Mouse (Mus musculus): ENCODE measurements around the gene Slc36a2. TPM values are rescaled to one million over a fixed set of nuclear protein-coding genes. Genes with fewer than 3 reads are reported as not detected.

The Slc36a2 gene
- total and polyA plus RNA-seq, 3 experiments = 0.04 to 0.17 TPM; not detected in 1

- Histone ChIP-seq H3K36me3 (replicated peaks in 1 of 2; ENCODE audit: control insufficient read depth in 1 of 2, insufficient read depth in 1 of 2, low read length in 1 of 2) (no peaks in the 10 kb centered on the region), H3K4me3 (replicated peaks in 1 of 3; ENCODE audit: low read depth in 2 of 3, low read length in 2 of 3, poor library complexity in 1 of 3) (no peak overlapping the region), H3K79me2 (replicated peaks; ENCODE audit: control insufficient read depth, extremely low read depth, insufficient read depth, poor library complexity, severe bottlenecking) (no peaks in the 10 kb centered on the region), H3K9me3 (replicated peaks; ENCODE audit: low read length) (no peaks in the 10 kb centered on the region), H3K27ac (ENCODE audit: insufficient read depth, low read depth) (no peak overlapping the region), H3K4me1 (ENCODE audit: control insufficient read depth in 1 of 2, insufficient read depth in 2 of 2) (no peaks in the 10 kb centered on the region), H3K27me3 (replicated peaks) (peaks cover 67% of the 10 kb centered on the region), H3K9ac (ENCODE audit: insufficient read depth, low read depth) (no peak overlapping the region), H3K4me2 (ENCODE audit: insufficient read depth, low read depth, poor library complexity, severe bottlenecking) (no peak overlapping the region)
- dilution Hi-C loops (cut with MboI; ENCODE audit: extremely low pct_ligation_motif_present, extremely low pct_unique_long_range_greater_than_20kb, low sequenced_read_pairs) = no loop called here
- TF ChIP-seq HCFC1 (IDR thresholded peaks at IDR 0.05; ENCODE audit: low read depth, low read length) = no peak
- no peak for TF ChIP-seq SMC3 (IDR thresholded peaks at IDR 0.05; ENCODE audit: low read depth, low read length)
- no peak for TF ChIP-seq MYC (IDR thresholded peaks at IDR 0.05; ENCODE audit: low read depth, low read length)
- TF ChIP-seq BHLHE40 (IDR thresholded peaks at IDR 0.05; ENCODE audit: low read depth, low read length) = no peak
- TF ChIP-seq NRF1 (IDR thresholded peaks at IDR 0.05; ENCODE audit: low read depth, low read length) = no peak
- no peak for TF ChIP-seq GABPA (IDR thresholded peaks at IDR 0.05; ENCODE audit: insufficient replicate concordance, low read depth, low read length)
- TF ChIP-seq TBP (conservative IDR thresholded peaks at IDR 0.05; ENCODE audit: low read depth, low read length) = no peak
- TF ChIP-seq PAX5 (IDR thresholded peaks at IDR 0.05; ENCODE audit: low read length) = no peak
- no peak for TF ChIP-seq JUND (conservative IDR thresholded peaks at IDR 0.05; ENCODE audit: low read depth, low read length)
- TF ChIP-seq KAT2A (IDR thresholded peaks at IDR 0.05; ENCODE audit: insufficient replicate concordance, low read length) = no peak
- TF ChIP-seq USF1 (IDR thresholded peaks at IDR 0.05; ENCODE audit: low read depth, low read length) = no peak
- no peak for TF ChIP-seq POLR2AphosphoS2 (IDR thresholded peaks at IDR 0.05; ENCODE audit: low read depth, low read length)
- no peak for DNase-seq (ENCODE audit: extremely low read depth)
- in situ Hi-C loops (cut with MboI; ENCODE audit: low pct_ligation_motif_present, low pct_unique_long_range_greater_than_20kb, low sequenced_read_pairs) = no loop called here
These were observed 2.9 kb upstream of the Slc36a2 start for GRCm38 (mm10) chr11:55187777-55188176.

- no peak overlapping the region for H3K27ac ChIP-seq (ENCODE audit: insufficient read depth, low read depth)
- dilution Hi-C loops (cut with MboI; ENCODE audit: extremely low pct_ligation_motif_present, extremely low pct_unique_long_range_greater_than_20kb, low sequenced_read_pairs) (no loop called here), in situ Hi-C loops (cut with MboI; ENCODE audit: low pct_ligation_motif_present, low pct_unique_long_range_greater_than_20kb, low sequenced_read_pairs) (no loop called here)
- H3K9ac ChIP-seq (ENCODE audit: insufficient read depth, low read depth) = no peak overlapping the region
- no peak for DNase-seq (ENCODE audit: extremely low read depth)
- H3K9me3 ChIP-seq (replicated peaks; ENCODE audit: low read length) = no peaks in the 10 kb centered on the region
- no peak overlapping the region for H3K4me3 ChIP-seq (replicated peaks in 1 of 3; ENCODE audit: low read depth in 2 of 3, low read length in 2 of 3, poor library complexity in 1 of 3)
- peaks cover 69% of the 10 kb centered on the region for H3K27me3 ChIP-seq (replicated peaks)
- no peaks in the 10 kb centered on the region for H3K36me3 ChIP-seq (replicated peaks in 1 of 2; ENCODE audit: control insufficient read depth in 1 of 2, insufficient read depth in 1 of 2, low read length in 1 of 2)
- H3K4me1 ChIP-seq (ENCODE audit: control insufficient read depth in 1 of 2, insufficient read depth in 2 of 2) = no peaks in the 10 kb centered on the region
- H3K4me2 ChIP-seq (ENCODE audit: insufficient read depth, low read depth, poor library complexity, severe bottlenecking) = no peak overlapping the region
- no peak for TF ChIP-seq JUND (conservative IDR thresholded peaks at IDR 0.05; ENCODE audit: low read depth, low read length)
- no peaks in the 10 kb centered on the region for H3K79me2 ChIP-seq (replicated peaks; ENCODE audit: control insufficient read depth, extremely low read depth, insufficient read depth, poor library complexity, severe bottlenecking)
These were observed 2.4 kb upstream of the Slc36a2 start for GRCm38 (mm10) chr11:55187292-55187691.

DNA sequence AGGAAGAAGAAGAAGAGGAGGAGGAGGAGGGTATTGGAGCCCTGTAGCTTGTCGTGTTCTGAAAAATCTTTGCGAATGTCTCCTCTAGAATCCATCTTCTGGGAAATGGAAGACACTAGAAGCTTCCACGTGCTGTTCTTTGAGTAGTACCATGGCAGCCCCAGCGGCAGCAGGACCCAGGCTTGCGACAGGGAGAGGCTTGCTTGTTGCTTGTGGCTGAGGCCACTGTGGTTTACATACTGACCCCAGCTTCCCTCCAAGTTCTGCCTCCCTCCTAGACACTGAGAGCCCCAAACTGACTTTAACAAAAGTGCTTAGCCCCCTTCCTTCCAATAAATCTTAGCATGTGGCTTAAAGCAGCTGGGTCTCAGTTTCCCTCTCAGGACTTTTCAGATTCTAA lies 631 bp downstream of the Slc36a2 start:
- DNase-seq (ENCODE audit: extremely low read depth) = no peak
- H3K36me3 ChIP-seq (replicated peaks in 1 of 2; ENCODE audit: control insufficient read depth in 1 of 2, insufficient read depth in 1 of 2, low read length in 1 of 2) = no peaks in the 10 kb centered on the region
- H3K9me3 ChIP-seq (replicated peaks; ENCODE audit: low read length) = no peaks in the 10 kb centered on the region
- H3K4me1 ChIP-seq (ENCODE audit: control insufficient read depth in 1 of 2, insufficient read depth in 2 of 2) = no peaks in the 10 kb centered on the region
- no peak overlapping the region for H3K9ac ChIP-seq (ENCODE audit: insufficient read depth, low read depth)
- dilution Hi-C loops (cut with MboI; ENCODE audit: extremely low pct_ligation_motif_present, extremely low pct_unique_long_range_greater_than_20kb, low sequenced_read_pairs) (no loop called here), in situ Hi-C loops (cut with MboI; ENCODE audit: low pct_ligation_motif_present, low pct_unique_long_range_greater_than_20kb, low sequenced_read_pairs) (no loop called here)
- H3K27ac ChIP-seq (ENCODE audit: insufficient read depth, low read depth) = no peak overlapping the region
- no peak overlapping the region for H3K4me2 ChIP-seq (ENCODE audit: insufficient read depth, low read depth, poor library complexity, severe bottlenecking)
- H3K4me3 ChIP-seq (replicated peaks in 1 of 3; ENCODE audit: low read depth in 2 of 3, low read length in 2 of 3, poor library complexity in 1 of 3) = no peak overlapping the region
- H3K27me3 ChIP-seq (replicated peaks) = peaks cover 77% of the 10 kb centered on the region
- TF ChIP-seq MAX (IDR thresholded peaks at IDR 0.05; ENCODE audit: low read length) (no peak), SIN3A (IDR thresholded peaks at IDR 0.05; ENCODE audit: low read length) (no peak), MAFK (IDR thresholded peaks at IDR 0.05; ENCODE audit: insufficient replicate concordance, low read length) (no peak), JUN (IDR thresholded peaks at IDR 0.05; ENCODE audit: insufficient read depth, low read depth, low read length) (no peak), ETS1 (conservative IDR thresholded peaks at IDR 0.05; ENCODE audit: low read depth, low read length) (no peak), ZNF384 (IDR thresholded peaks at IDR 0.05; ENCODE audit: low read depth, low read length) (no peak), MAZ (IDR thresholded peaks at IDR 0.05; ENCODE audit: low read depth, low read length) (no peak), ZKSCAN1 (IDR thresholded peaks at IDR 0.05; ENCODE audit: borderline replicate concordance, low read depth, low read length) (no peak), MYC (IDR thresholded peaks at IDR 0.05; ENCODE audit: low read depth, low read length) (no peak), CHD1 (IDR thresholded peaks at IDR 0.05; ENCODE audit: low read depth, low read length) (no peak), SMC3 (IDR thresholded peaks at IDR 0.05; ENCODE audit: low read depth, low read length) (no peak), PAX5 (IDR thresholded peaks at IDR 0.05; ENCODE audit: low read length) (no peak), POLR2AphosphoS2 (IDR thresholded peaks at IDR 0.05; ENCODE audit: low read depth, low read length) (no peak), ELF1 (IDR thresholded peaks at IDR 0.05; ENCODE audit: low read depth, low read length) (no peak), RAD21 (IDR thresholded peaks at IDR 0.05; ENCODE audit: low read depth, low read length) (no peak), NELFE (IDR thresholded peaks at IDR 0.05; ENCODE audit: low read depth, low read length) (no peak), HCFC1 (IDR thresholded peaks at IDR 0.05; ENCODE audit: low read depth, low read length) (no peak)
- no peaks in the 10 kb centered on the region for H3K79me2 ChIP-seq (replicated peaks; ENCODE audit: control insufficient read depth, extremely low read depth, insufficient read depth, poor library complexity, severe bottlenecking)
